Mouse (Mus musculus) lung, postnatal 0 days (tissue): ENCODE results near the gene 1700069L16Rik.

Experiments
- CTCF ChIP-seq: IDR thresholded peaks from 2 replicates; pipeline ENCODE4 v1.5.1; 2016; ENCODE audit warnings: antibody characterized with exemption, mild to moderate bottlenecking
- EP300 ChIP-seq: IDR thresholded peaks from 2 replicates; pipeline ENCODE4 v1.6.1; 2016; ENCODE audit warnings: antibody characterized with exemption, mild to moderate bottlenecking, control low read depth

DNA sequence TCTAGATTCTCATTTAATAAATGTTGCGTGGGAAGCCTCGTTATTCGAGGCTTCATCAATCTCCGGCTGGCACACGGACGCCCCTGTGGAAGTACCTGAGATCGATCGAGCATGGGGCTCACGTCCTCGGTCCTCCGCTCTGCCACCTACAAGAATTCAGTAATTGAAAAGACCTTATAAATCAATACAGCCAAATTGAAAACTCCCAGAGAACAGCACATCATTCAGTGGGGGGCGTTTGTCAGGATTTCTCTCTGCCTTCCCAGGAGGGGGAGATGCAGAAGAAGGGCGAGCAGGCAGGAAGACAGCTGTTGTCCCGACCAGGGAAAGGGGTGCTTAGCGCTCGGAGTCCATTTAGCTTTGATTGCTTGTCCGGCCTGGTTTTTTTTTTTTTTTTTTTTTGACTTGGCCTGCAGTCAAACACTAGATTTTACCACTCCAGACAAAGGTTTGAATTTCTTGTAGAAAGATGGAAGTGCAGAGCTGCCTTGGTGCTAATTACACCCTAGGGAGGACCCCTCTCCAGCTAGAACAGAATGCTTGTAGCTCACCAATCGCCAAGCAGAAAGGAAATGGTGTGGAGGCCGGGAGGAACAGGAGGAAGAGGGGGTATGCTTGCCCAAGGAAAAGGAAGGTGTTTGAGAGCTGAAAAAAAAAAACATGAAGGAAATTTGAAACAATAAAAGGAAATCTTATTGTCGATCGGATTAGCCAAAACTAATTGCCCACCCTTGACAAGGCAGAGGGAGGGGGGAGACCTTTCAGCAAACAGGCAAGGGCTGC is 20.6 kb downstream of the 1700069L16Rik start:
- TF ChIP-seq CTCF = no peak
- peak; percentile 46; the same call in 1 of the 2 replicates for TF ChIP-seq EP300
